Mouse (Mus musculus) erythroblast, adult 5-6 weeks (primary cell): ENCODE measurements around the gene Gltp. TPM values are rescaled to one million over a fixed set of nuclear protein-coding genes. Genes with fewer than 3 reads are reported as not detected.

Source experiments
- ATAC-seq: replicated peaks from 2 replicates; pipeline ENCODE4 v1.8.0; 2016; ENCODE audit warnings: moderate number of reproducible peaks, mild to moderate bottlenecking, moderate TSS enrichment, inconsistent platforms; ENCODE audit not compliant: poor library complexity, low FRiP score, severe bottlenecking
- total RNA-seq, 2 experiments: library from RNA; stranded (forward) in 1 of 2; stranded (reverse) in 1 of 2; fragments of 150-400 nt in 1 of 2; fragments of 200-764, 138-1000 nt in 1 of 2; gene quantifications; 2 replicates each; pipeline versions ENCODE4 v1.2.3 to v1.2.4; 2015 to 2017; ENCODE audit warnings: low replicate concordance in 2 of 2

The Gltp gene
- total RNA-seq, 2 experiments from 2014 or later: 31.2 to 68.4 TPM

DNA sequence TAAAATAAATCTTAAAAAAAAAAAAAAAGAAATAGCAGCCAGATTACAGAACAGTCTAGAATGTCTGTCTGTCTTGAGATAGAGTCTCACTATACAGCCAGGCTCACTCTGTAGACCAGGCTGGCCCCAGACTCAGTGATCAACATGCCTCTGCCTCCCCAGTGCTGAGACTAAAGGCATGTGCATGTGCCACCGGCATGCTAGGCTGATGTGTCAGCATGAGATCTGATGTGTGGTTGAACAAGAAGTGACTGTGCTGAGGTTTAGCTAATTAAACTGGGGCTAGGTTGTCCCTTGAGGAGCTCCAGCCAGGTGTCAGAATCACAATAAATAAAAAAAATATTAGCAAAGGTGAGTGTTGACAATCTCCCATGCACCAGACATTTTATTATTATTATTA lies 24.1 kb downstream of the Gltp start:
- no peak for ATAC-seq

DNA sequence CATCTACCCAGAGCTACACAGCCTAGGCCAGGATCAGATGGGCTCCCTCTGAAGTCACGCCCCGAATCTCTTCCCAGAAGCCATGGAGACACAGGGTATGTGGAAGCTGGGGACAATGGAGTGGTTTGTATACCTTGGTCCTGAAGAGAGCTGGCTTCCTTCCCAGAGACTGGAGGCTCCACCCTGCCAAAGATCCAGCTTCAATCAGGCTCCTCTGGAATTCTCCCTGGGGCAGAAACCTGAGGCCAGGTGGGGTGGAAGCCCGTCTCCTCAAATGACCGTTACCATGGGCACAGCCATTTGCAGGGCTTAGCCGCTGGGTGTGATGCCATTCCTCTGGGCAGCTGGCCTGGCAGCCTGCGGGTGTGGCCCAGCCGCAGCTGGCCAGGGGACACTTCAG lies 26.0 kb downstream of the Gltp start:
- ATAC-seq: no peak

DNA sequence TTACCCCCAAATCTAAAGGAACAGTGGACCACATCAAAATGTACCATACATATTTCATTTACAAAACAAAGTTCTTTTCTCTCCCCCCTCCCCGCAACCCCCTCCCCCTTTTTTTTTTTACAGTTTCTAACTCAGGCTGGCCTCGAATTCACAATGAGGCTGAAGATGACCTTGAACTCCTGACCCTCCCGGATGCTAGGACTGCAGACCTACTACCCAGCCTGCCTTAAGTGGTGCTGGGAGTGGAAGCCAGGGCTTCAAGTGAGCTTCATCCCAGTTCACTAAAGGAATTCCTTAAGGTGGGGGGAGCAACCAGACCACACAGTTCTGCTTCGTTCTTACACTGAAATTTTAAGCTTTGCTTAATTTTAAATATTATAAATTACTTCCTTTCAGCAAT lies 26.6 kb downstream of the Gltp start:
- ATAC-seq: no peak

DNA sequence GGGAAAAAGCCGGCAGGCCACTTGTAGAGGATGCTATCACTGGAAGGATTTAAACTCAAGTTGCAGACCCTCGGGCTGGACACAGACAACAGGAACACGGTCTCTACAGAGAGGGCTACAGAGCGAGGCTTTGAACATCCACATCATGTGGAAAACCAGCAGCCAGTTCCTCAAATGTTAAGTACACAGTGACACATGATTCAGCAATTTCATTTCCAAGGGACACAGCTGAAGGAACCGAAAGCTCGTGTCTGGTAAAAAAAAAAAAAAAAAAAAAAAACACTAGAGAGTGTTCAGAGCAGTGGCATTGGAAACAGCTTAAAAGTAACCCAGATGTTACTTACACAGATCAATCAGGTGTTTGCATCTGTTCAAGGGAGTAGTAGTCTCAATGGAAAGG lies 29.8 kb downstream of the Gltp start:
- ATAC-seq: no peak

DNA sequence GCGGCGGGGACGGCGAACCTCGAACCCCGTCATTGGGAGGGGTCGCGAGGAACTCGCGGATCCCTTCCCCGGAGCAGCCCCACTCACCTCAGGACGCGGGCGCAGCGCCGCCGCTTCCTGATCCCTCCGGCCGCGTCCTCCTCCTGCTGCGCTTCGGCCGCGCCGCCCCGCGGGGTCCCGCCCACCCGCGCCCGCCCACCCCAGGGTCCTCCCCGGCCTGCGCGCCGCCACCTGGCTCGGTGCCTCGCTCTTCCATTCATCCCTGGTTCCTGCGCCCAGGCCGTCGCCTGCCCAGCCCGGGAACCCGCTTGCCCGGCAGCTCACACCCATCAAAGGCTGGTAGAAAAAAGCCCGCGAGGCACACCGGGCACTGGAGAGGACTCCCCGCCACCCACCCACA lies 32.5 kb downstream of the Gltp start, which contains the start of gene Trpv4:
Gene Trpv4, minus strand, starts transcription at position 167 of the 400 bp plus-strand sequence.
- no peak for ATAC-seq

DNA sequence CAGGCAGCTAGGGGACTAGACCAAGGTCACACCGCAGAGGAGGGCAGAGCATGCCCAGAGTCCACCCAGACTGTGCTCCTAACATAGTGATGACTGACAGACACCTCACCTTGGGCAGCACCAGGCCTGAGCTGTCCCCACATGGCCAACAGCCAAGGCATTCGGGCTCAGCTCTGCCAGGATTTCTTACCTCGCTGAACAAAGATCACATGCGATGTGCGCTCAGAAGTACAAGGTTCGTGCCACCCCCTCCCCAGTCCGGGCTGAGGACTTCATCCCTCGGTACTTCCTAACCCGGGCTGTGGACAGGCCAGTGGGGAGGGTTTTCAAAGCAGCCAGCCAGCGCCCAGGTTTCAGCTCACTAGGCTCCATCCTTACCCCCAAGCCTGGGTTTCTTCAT lies 33.4 kb downstream of the Gltp start:
- no peak for ATAC-seq

DNA sequence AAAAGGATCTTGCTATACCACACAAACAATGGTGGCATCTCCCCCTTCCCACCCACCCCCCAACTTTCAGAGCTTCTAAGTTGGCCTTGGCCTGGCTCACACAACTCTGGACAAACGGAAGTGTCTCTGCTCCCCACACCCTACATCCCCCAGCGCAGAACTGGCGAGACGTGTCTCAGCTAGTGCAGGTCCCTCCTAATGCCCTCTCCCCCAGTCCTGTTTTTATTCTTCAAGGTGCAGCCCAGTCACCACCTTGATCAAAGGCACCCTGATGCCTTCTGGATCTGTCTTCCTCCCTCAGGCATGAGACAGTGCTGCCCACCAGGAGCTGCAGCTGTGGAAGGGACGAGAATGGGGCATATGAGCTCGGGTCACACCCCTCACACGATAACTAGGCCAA lies 34.5 kb downstream of the Gltp start:
- ATAC-seq: no peak

DNA sequence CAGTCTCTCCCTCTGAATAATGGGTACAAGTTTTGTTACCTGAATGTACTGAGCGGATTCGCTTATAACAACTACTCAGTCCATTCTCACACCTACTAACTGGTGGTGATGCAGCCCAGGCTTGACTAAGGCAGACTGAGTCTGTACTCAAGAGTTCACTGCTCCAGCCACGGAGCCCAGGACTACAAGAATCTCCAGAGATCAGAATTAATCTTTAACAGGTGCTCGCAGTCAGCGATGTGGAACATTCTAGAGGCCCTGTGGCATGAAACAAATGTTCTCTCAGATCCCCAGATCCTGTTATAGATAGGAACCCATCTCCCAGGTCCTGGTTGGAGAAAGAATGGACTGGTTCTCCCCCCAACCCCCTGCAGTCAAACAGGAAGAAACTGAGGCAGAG lies 35.1 kb downstream of the Gltp start:
- ATAC-seq: no peak

DNA sequence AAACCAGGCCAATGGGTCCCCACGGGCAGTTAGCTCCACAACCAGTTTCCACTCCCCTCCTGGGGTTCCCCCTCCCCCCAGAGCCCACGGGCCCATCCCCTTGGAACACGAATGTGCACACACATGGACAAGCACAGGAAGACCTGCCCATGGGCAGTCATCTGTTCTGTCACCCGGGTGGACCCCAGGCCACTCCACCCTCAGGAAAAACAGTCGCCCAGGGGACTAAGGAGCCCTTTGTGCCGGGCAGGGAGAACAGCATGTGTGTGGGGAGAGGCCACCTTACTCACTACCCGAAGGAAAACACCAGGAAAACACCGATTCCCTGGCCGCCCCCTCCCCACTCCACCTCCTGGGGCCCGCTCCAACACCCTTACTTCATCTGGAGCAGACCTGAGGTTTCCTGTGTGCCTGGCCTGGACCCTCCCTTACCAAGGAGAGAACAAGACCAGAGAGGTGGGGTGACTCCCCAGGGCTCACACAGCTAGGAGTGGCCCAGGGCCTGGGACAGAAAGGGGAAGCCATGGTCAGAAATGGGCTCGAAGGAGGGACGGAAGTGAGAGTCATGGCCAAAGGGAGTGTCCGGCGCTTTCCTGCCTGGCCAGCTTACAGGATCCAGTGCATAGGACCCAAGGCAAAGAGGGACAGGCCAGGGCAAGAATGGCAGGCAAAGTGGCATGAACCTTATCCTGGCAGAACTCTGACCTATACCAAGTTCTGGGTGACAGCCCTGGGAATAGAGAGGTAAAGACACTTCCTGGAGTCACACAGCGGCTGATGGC lies 36.9 kb downstream of the Gltp start:
- no peak for ATAC-seq

DNA sequence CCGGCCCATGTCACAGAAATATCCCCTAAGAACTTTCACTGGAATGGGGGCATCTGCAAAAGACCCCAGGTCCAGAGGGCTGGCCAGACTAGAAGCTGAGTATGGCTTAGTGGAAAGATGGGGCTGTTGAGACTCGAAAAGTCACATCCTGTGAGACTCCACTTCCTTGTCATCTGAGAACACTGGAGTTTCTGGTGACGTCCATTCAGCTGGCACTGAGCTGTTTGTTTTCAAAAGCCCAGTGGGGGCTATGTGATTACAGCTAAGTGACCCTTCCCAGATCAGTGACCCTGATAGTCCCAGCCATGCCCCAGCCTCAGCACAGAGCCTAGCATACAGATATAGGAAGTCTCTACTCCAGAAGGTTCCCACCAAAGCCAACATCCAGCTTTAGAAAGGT lies 39.3 kb downstream of the Gltp start:
- ATAC-seq: no peak

DNA sequence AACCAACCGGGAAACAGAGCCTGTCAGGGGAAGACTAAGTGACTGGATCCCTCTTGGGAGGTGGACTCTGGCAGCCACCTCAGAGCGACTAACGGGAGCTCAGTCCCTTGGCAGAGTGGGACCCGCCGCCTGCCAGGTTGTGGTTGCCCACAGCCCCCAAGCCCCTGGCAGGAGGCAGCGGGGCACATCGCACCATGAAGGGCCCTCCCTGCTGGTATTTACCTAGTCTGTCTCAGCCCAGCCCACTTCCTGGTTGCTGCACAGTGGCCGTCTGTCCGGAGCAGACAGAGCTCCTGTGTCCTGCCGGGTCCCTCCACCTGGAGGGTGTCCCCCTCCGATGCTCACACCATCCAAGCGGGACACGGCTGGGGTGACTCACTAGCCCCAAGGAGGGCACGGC lies 39.8 kb downstream of the Gltp start:
- ATAC-seq: no peak

DNA sequence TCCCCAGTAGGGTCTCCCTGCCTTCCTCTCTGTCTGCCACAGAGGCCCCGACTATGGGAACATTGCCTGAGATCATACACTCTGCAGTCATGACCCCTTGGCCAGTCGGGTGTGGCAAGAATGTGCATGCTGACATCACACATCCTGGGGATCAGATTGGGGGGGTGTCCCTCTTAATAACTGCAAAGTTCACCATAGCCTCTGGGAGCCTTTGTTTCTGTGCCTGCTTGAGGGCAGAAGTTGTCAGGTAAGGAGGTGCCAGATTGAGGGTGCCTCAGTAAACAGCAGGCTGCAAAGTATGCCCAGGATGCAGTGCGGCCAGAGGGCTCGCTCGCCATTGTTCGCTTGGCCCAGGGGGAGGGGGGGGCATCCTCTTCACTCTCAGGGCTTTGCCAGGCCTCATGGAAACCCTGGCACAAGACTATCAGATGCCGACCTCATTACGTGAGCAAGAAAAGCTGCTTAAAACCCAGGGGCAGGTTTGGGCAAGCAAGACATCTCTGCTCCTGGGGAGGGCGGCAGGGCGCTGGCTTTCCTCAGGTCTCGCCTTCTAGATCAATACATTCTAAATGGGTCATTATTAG lies 42.0 kb downstream of the Gltp start:
- no peak for ATAC-seq

DNA sequence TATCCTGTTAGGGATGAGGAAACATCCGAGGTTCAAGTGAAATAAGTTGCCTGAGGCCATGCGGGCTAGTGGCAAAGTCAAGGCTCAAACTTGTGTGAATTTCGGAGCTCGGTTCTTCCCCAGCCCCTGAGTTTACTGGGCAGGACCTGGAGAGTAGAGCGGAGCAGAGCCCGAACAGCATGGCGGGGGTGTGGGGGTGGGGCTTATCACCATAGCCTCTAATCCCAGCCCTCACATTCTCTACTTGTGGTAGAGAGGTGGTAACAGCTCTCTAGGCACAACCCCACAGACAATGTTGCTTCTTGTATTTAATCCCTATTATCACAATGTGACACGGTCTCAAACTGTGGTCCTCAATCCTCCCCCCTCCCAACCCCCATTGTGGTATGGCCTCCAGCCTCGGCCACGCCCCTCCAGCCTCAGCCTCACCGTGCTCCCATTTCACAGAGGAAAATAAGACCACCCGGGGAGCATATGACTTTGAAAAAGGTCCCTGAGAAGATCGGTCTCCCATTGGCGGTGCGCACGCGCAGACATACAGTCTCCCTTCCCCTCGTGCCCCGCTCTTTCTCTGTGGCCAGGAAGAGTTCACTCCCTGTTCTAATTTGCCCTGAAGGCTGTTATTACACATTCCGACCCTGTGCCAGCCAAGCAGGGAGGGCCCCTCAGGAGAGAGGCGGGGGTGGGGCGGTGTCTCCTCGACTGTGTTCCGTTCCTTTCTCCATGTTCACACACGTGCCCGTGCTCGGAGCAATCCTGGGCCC lies 43.4 kb downstream of the Gltp start:
- ATAC-seq: no peak

DNA sequence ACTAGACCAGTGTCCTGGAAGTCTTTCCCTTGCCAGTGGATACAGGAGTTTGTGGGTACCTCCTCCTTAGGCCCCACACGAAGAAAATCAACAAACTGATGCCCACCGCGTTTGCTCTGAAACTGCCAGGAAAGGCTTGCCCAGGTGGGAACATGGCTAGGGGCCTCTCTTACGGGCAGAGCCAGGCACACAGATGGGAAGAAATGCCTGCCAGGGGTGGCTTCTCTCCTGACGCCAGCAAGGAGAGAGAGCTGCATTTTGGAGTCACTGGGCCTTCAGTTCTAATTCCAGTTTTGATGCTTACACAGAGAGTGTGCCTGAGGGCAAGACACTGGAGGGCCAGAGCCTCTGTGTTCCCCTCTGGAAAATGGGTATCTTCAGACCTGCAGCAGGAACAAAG lies 44.9 kb downstream of the Gltp start:
- no peak for ATAC-seq

DNA sequence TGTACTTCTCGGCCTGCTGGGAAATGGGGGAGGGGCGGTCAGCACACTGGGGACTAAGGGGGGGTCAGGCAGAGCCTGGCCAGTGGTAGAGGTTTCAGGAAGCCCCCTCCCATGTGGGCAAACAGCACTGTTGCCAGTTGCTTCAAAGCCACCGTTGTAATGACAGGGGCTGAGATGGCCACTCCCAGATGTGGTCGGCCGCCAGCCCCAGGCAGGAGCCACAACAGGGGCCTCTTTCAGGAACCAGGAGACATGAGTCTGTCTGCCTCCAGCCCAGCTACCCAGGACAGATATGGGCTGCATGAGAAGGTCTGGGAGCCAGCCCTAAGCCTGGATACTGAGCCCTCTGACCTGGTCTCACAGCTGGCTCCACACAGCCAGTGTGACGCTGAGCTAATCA lies 45.9 kb downstream of the Gltp start:
- no peak for ATAC-seq

DNA sequence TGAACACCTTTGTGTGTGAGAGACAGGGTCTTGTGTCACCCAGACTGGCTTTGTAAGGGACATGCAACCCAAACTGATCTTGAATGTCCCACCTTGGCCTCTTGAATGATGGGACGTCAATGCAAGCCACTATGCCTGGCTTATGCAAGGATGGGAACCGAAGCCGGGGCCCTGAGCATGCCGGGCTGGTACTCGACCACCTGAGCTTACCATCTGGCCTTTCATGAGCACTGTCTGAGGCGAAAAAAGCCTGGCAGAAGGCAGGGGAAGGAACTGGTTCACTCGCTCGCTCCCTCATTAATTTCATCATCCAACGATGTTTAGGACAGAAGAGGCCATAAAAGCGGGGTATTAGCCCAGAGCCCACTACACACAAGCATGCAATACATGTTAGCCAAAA lies 50.0 kb downstream of the Gltp start:
- ATAC-seq: no peak

DNA sequence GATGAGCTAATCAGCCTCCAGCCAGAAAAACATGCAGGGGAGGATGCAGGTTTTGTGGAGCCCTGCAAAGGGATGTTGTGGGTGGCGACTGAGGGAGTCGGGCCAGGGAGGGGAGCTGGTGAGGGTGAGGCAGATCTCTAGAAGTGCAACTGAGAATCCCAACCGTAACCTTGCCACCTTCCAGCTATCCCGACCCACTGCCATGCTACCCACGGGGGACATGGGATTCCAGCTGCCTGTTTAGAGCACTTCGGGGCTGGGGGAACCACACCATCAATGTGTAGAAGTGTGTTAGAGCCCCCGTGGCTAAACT lies 51.2 kb downstream of the Gltp start:
- ATAC-seq: peak; percentile 23

DNA sequence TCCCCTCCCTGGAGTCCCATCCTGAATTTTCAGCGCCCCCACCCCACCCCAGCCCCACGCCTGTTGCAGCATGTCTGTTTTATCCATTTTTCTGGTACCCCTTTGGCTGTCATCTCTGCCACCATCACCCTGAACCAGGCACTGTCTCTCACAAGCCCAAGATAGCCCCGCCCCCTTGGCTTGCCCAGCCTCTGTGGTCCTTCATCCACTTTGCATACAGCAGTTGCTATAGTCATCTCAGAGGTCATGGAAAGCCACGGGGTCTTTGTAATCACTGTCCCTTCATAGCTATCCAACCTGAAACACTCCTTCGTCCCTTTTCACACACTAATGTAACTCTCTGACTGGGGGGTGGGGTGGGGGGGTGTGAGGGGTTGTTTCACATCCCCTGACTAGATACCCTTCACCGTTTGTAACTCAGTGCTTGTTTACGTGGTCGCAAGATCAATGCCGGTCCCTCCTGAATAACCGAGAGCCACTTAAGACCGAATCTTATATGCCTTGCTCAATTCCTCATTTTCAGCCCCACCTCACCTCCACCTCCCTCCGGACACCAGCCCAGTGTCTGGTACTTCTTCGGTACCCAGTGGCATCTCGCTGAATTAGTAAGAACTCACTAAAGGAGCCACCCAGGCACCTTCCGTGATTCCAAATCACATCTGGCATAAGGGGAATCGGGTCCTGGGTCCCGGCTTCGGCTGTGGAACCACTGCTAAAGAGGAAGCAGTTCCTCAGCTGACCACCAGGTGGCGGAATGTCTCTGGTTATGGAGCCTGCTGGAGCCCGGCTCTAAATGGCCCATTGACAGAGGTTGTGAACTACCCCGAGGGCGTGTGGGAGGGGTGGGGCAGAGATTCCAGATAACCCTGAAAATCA lies 51.8 kb downstream of the Gltp start:
- peak; percentile 81 for ATAC-seq

DNA sequence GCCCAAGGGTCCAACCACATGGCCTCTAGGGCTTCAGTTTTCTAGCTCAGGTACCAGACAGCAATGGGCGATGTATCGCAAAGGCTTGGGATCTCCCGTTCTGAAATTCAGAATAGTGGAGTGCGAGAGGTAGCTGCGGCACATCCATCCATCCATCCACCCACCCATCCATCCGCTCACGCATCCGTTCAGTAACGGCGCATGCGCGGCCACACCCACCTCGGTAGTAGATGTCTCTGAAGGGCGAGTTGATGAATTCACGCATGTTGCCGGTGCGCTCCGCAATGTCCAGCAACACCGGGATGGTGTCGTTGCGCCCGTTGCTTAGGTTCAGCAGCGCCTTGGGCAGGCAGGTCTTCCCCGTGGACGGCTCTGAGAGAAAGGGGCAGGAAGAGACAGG lies 54.7 kb downstream of the Gltp start:
- ATAC-seq: no peak

DNA sequence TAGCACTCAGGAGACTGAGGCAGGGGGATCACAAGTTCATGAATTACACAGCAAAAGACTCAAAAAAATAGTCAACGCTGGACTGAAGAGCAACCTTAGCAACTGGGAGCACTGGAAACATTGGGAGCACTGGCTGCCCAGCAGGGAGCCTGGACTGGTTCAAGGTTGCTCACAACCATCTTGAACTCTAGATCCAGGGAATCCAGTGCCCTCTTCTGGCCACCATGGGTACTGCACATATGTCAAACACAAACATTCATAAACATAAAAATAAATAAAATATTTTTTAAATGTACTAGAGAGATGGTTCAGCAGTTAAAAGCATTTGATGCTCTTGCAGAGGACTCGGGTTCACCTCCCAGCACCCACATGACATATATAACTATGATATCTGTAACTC lies 59.4 kb downstream of the Gltp start:
- ATAC-seq: 0 out of 2 replicates have a peak, but pooled peaks have one; percentile 35
